Mouse (Mus musculus) small intestine, adult 2 months (tissue): ENCODE measurements around the gene Abracl.

Experiments
- CTCF ChIP-seq: fragments of 200-500 bp; IDR thresholded peaks from 2 replicates; pipeline ENCODE4 v1.5.1; 2012; ENCODE audit warnings: low read depth, mild to moderate bottlenecking, control low read depth, inconsistent platforms, low read length, moderate library complexity, mixed read lengths; ENCODE audit not compliant: insufficient replicate concordance, insufficient read length; ENCODE audit errors: extremely low read depth
- POLR2A ChIP-seq: fragments of 200-500 bp; IDR thresholded peaks from 2 replicates; pipeline ENCODE4 v1.6.1; 2012; ENCODE audit warnings: low read depth, mild to moderate bottlenecking, control low read depth, inconsistent platforms, low read length, moderate library complexity

DNA sequence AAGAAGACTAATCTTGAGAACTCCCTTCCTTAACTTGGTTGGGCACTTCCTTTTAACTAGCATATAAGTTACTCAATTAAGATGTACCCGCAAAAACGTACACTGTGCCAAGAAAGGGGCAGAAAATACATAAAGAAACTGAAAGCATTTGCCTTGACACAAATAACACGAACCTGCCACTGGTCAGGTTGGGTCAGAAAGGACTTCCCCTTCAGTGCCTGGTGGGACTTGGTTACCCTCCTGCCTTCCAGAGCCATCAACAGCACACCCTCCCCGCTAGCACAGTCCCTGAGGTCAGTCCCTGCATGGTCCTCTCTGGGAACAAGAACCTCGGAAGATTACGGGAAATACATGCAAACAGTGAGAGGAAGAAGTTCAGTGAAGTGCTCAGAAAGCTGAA, 34.0 kb downstream of the Abracl start:
- TF ChIP-seq POLR2A (no peak), CTCF (no peak)
